Mouse (Mus musculus): ENCODE results near the gene Efs.

Gene Efs

GRCm38 (mm10) chr14:54874165-54874564 lies 51.8 kb downstream of the Efs start:
- DNase-seq (ENCODE audit: inconsistent ontology term) = no peak

- no peak for DNase-seq (ENCODE audit: inconsistent ontology term)
These were observed 55.1 kb downstream of the Efs start, which contains the start of gene Homez for GRCm38 (mm10) chr14:54870861-54871260. Gene Homez, minus strand, starts transcription at chr14:54870961.

GRCm38 (mm10) chr14:54868026-54868425 lies 57.9 kb downstream of the Efs start:
- DNase-seq (ENCODE audit: inconsistent ontology term) = no peak

GRCm38 (mm10) chr14:54866936-54867335 lies 59.0 kb downstream of the Efs start:
- DNase-seq (ENCODE audit: inconsistent ontology term) = no peak
